ENCODE assay signal across 10 mouse cellular contexts in genomic region chr8:121120456-121121419, GRCm38 (mm10). TPM values are rescaled to one million over a fixed set of nuclear protein-coding genes. Genes with fewer than 3 reads are reported as not detected.
DNase-seq lines count a peak whose midpoint lies in the region; ATAC-seq and TF ChIP-seq lines count a peak whose summit lies in the region.
"Had no signal": no experiment of that assay in that cellular context is flagged by ENCODE, and none has a peak within 500 bp of the region (broad histone marks: within the 10 kb centered on the region; RNA-seq: fewer than 3 reads in every experiment).

No protein-coding gene starts in this region.

- peak overlapping the region; percentile 20 for H3K4me3 ChIP-seq in kidney, adult 2 months (ENCODE audit: insufficient read depth, low read depth, low read length)
- H3K4me3 ChIP-seq in embryonic facial prominence, embryonic 14.5 days (ENCODE audit: low read depth, low read length): peak overlapping the region; percentile 59; the same call in 1 of the 2 replicates
- peak overlapping the region; percentile 57 for H3K4me3 ChIP-seq in limb, embryonic 15.5 days

- DNase-seq in kidney, adult 2 months: no peak
- no peak for DNase-seq in kidney, adult 18-20 months
- DNase-seq in embryo, embryonic 10 days (ENCODE audit: low spot score): peak; percentile 15
- DNase-seq in embryonic facial prominence, embryonic 14.5 days (ENCODE audit: low spot score): no peak
- no peak for DNase-seq in testis, postnatal 14 days (ENCODE audit: low spot score)
- no peak for DNase-seq in urinary bladder, postnatal 25 days (ENCODE audit: low spot score)
- DNase-seq: cerebellum, postnatal 36 days; gastrocnemius, postnatal 25 days; lung, adult 18-20 months had no signal

- no peak for TF ChIP-seq POLR2A in kidney, adult 2 months (IDR thresholded peaks at IDR 0.05; ENCODE audit: low read depth, low read length)

- 0 out of 2 replicates have a peak, but pooled peaks cover 6% of the 10 kb centered on the region for H3K27me3 ChIP-seq in kidney, adult 2 months (replicated peaks; ENCODE audit: control insufficient read depth, insufficient read depth, low read length)
- peaks cover 95% of the 10 kb centered on the region for H3K27me3 ChIP-seq in embryonic facial prominence, embryonic 14.5 days (replicated peaks; ENCODE audit: control insufficient read depth, insufficient read depth, low read length)
- peaks cover 96% of the 10 kb centered on the region for H3K27me3 ChIP-seq in limb, embryonic 15.5 days

- H3K27ac ChIP-seq in kidney, adult 2 months (ENCODE audit: insufficient read depth, low read depth, low read length): no peak overlapping the region
- no peak overlapping the region for H3K27ac ChIP-seq in embryonic facial prominence, embryonic 14.5 days (replicated peaks; ENCODE audit: low read depth, low read length)
- H3K27ac ChIP-seq in limb, embryonic 15.5 days: no peak overlapping the region

- H3K4me2 ChIP-seq in embryonic facial prominence, embryonic 14.5 days (ENCODE audit: low read depth, low read length): peak overlapping the region; percentile 91
- H3K4me2 ChIP-seq in limb, embryonic 15.5 days: peak overlapping the region; percentile 84

- WGBS in kidney, adult 2 months: 45% methylated on average over 17 of the region's 17 CpGs
- WGBS in embryonic facial prominence, embryonic 14.5 days: 18% methylated on average over 17 of the region's 17 CpGs
- 29% methylated on average over 17 of the region's 17 CpGs for WGBS in limb, embryonic 15.5 days

- no peaks in the 10 kb centered on the region for H3K9me3 ChIP-seq in embryonic facial prominence, embryonic 14.5 days (ENCODE audit: control insufficient read depth, low read length)
- no peaks in the 10 kb centered on the region for H3K9me3 ChIP-seq in limb, embryonic 15.5 days

- ATAC-seq in embryonic facial prominence, embryonic 14.5 days (ENCODE audit: low read depth): no peak
- ATAC-seq in limb, embryonic 15.5 days (ENCODE audit: insufficient number of reproducible peaks, low FRiP score, low TSS enrichment, low read depth): no peak

- peak overlapping the region; percentile 77 for H3K9ac ChIP-seq in embryonic facial prominence, embryonic 14.5 days (ENCODE audit: low read depth, low read length)
- H3K9ac ChIP-seq in limb, embryonic 15.5 days: no peak overlapping the region

- H3K36me3 ChIP-seq in kidney, adult 2 months (ENCODE audit: control insufficient read depth, insufficient read depth, low read length): no peaks in the 10 kb centered on the region
- H3K36me3 ChIP-seq in embryonic facial prominence, embryonic 14.5 days (ENCODE audit: control insufficient read depth, insufficient read depth, low read length): no peaks in the 10 kb centered on the region
- H3K36me3 ChIP-seq in limb, embryonic 15.5 days: no peaks in the 10 kb centered on the region

- H3K4me1 ChIP-seq in kidney, adult 2 months (ENCODE audit: control insufficient read depth, insufficient read depth, low read length): no peaks in the 10 kb centered on the region
- H3K4me1 ChIP-seq in embryonic facial prominence, embryonic 14.5 days (ENCODE audit: control insufficient read depth, insufficient read depth, low read length): peaks cover 9% of the 10 kb centered on the region
- peaks cover 38% of the 10 kb centered on the region for H3K4me1 ChIP-seq in limb, embryonic 15.5 days

- TF ChIP-seq CTCF in kidney, adult 2 months (conservative IDR thresholded peaks at IDR 0.05; ENCODE audit: insufficient read depth, insufficient read length, low read depth, low read length): no peak

RNA-seq across cellular contexts. Expression of gene Foxc2, which starts 4.8 kb away (rescaled TPM):
- 5.8 and 7.4 TPM in 2 replicates for polyA plus RNA-seq in kidney, adult 2 months (2012; rRNA removed)
- 7.4 and 9.4 TPM in 2 replicates for polyA plus RNA-seq in embryonic facial prominence, embryonic 14.5 days (2014; fragmentation: Nextera tagmentation; extraction: Ambion mirVana)
- 6.4 and 6.8 TPM in 2 replicates for polyA plus RNA-seq in limb, embryonic 15.5 days (2015; fragmentation: Nextera tagmentation; extraction: Ambion mirVana)

RNA-seq across cellular contexts. Expression of gene Foxl1, which starts 7.0 kb away (rescaled TPM):
- 0.75 and 1.2 TPM in 2 replicates for polyA plus RNA-seq in kidney, adult 2 months (2012; rRNA removed)
- 0.32 and 0.96 TPM in 2 replicates for polyA plus RNA-seq in embryonic facial prominence, embryonic 14.5 days (2014; fragmentation: Nextera tagmentation; extraction: Ambion mirVana)
- 0.20 and 0.29 TPM in 2 replicates for polyA plus RNA-seq in limb, embryonic 15.5 days (2015; fragmentation: Nextera tagmentation; extraction: Ambion mirVana)

RNA-seq across cellular contexts. Expression of gene Mthfsd, which starts 12.5 kb away (rescaled TPM):
- 44.3 and 51.4 TPM in 2 replicates for polyA plus RNA-seq in kidney, adult 2 months (2012; rRNA removed)
- polyA plus RNA-seq in embryonic facial prominence, embryonic 14.5 days (2014; fragmentation: Nextera tagmentation; extraction: Ambion mirVana): 46.1 and 56.7 TPM in 2 replicates
- 61.1 and 62.0 TPM in 2 replicates for polyA plus RNA-seq in limb, embryonic 15.5 days (2015; fragmentation: Nextera tagmentation; extraction: Ambion mirVana)

RNA-seq across cellular contexts. Expression of gene Foxf1, which starts 36.6 kb away (rescaled TPM):
- 0.52 and 0.69 TPM in 2 replicates for polyA plus RNA-seq in kidney, adult 2 months (2012; rRNA removed)
- polyA plus RNA-seq in embryonic facial prominence, embryonic 14.5 days (2014; fragmentation: Nextera tagmentation; extraction: Ambion mirVana): 7.0 and 7.6 TPM in 2 replicates
- 0.22 and 0.37 TPM in 2 replicates for polyA plus RNA-seq in limb, embryonic 15.5 days (2015; fragmentation: Nextera tagmentation; extraction: Ambion mirVana)
